Mouse (Mus musculus): Measurements from ENCODE around the gene Agpat3. TPM values are rescaled to one million over a fixed set of nuclear protein-coding genes. Genes with fewer than 3 reads are reported as not detected.

The Agpat3 gene
- total RNA-seq, 2 experiments from 2014 or later = 258 to 259 TPM

DNA sequence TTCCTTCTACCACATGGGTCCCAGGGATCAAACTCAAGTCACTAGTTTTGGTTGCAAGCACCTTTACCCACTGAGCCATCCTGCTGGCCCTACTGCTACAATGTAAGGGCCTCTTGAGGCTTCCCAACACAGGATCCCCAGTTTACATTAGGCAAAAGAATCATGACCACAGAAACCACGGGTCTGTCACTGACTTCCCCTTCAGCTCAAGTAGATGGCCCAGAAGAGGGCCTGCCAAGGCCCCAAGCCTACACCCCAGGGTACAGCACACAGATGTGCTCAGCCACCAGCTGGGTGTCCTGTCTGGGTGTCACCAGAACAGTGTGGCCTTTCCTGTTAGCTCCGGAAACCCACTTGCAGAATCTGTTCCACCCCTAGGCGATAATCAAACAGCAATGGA is 87.6 kb downstream of the Agpat3 start:
- DNase-seq (ENCODE audit: low spot score in 2 of 2) = no peak

DNA sequence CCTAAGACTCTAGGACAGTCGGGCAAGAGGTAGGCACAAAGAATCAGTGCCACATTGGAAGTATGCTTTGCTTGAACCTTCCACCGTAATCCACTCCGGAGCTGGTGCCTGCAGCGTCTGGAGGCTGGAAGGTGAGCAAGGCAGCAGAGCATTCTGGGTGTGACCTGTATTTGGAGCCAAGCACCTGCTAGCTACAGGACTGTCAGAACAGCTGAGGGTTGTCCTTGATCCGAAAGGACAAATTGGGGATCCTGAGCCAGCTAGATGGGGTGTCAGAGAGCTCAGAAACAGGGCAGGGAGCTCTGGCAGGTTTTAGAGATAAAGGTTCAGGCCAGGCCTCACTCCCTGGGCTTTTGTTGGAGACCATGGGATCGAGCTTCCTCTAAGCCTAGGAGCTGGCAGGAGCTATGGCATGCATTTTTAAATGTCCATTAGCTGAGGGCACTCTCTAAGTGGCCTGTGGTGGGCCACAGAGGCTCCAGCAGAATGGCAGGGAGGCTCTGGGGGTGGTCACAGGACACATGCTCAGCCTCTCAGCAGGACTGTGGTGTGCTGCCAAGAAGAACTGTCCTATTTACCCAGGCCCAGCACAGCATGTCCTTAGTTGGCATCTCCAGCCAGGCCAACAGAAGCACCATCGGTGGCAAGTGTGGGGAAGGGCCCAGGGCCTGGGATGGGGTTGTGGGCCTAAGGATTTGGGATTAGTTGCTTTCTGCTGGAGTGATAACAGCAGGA is 91.2 kb downstream of the Agpat3 start:
- DNase-seq (ENCODE audit: low spot score in 2 of 2) = no peak

DNA sequence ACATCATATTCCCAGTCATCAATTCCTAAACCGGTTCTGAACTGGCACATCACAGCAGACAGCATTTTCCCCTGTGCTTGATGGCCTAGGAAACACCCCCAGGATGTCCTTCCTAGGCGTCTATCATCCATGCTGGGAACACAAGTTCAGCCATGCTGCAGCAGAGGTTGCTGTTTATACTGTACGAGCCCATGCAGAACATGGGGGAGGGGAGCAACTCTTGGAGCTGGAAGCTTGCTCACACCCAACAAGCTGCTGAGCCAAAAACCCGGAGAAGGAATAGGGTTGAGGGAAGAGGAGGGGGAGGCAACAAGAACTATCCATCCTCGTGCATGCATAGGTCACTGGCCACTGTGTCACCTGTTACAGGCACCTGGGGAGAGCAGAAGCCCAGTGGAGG is 92.0 kb downstream of the Agpat3 start:
- DNase-seq (ENCODE audit: low spot score in 2 of 2) = no peak

DNA sequence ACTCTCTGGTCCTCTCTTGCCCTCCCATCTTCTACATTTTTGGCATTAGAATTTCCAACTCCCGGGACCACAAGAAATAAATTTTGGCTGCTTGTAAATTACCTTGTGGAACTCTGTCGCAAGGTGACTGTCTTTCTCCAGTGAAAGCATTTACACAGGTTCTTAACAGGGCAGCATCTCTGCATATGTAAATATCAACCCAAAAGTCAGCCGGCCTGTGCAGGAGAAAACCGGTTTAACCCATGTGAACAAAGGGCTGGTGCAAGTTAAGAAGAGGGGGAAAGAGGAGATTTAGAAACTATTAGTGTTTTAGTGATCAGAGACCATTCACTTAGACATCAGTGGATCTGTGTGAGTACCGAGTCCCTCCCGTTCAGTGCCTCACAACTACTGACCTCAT is 92.6 kb downstream of the Agpat3 start:
- no peak for DNase-seq (ENCODE audit: low spot score in 2 of 2)

DNA sequence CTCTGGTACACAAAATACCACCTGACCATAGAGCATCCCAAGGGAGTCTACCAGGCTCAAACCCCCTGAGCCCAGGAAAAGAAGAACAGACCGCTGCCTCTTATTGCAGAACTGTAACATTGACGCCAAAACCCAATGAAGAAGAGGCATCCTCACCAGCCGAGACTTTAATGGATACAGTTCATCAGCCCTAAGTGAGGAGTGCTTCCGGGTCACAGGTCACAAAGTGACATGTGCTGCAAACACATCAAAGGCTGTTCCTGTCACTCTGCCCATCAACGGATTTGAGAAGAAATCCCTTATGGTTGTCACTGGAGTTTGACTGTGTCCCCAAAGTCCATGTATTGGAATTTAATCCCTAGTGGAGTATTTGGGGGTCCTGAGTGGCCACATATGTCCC is 93.1 kb downstream of the Agpat3 start:
- DNase-seq (ENCODE audit: low spot score in 2 of 2) = no peak

DNA sequence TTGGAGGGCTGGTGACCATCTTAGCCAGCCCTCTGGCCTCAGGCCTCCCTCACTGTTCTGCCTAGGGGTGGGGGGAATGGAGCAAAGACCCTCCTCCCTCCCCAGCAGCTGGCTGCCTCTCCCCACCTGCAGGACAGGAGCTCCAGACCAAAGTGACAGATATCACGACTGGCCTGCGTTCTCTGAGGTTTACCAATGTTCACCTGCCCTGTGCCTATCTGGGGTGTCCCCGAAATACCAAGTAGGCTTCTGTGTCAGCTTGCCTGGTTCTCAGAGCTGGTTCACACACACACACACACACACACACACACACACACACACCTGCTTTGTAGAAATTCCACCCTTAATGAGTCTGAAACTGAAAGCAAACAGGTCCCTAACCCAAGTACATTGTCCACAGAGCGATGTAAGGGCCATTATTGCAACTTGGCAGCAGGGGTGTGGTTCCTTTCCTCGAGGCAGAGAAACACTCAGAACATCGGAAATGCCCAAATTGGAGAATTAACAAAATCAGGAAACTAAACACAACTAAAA is 94.1 kb downstream of the Agpat3 start:
- no peak for DNase-seq (ENCODE audit: low spot score in 2 of 2)

DNA sequence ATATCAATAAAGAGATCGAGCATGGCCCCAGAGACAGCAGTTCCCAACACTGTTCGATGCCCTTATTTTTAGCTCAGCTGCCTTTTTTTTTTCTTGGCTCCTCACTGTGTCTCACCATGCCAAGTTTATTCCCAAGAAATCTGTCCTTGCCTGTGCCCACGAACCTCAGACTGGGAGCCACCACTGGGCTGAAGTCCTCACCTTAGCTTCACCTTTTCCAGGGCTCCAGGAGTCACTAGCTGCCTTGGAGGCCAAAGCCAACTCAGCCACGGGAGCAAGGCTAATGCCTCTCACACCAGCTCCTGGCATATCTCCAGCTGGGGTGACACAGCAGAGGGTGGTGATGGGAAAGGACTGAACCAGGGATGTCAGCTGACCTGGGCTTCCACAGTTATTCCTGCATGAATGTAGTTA is 96.6 kb downstream of the Agpat3 start:
- no peak for DNase-seq (ENCODE audit: low spot score in 2 of 2)

DNA sequence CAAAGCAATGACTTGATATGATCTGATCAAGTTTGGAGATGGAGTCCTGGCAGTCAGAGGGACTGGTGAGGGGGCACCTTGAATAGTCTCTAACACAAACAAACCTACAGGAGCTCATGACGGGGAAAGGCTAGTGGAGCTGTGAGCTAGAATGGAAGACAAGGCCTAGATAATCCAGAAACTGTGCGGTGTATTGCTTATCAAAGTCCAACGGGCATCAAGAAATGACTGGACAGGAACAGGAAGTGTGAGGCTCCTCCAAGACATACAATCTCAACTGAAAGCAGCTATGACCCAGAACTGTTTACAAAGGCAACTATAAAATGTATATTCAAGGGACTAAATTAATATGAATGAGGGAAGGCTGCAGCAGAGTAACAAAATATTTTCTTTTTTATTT is 105.1 kb downstream of the Agpat3 start:
- DNase-seq (ENCODE audit: low spot score in 2 of 2) = no peak

DNA sequence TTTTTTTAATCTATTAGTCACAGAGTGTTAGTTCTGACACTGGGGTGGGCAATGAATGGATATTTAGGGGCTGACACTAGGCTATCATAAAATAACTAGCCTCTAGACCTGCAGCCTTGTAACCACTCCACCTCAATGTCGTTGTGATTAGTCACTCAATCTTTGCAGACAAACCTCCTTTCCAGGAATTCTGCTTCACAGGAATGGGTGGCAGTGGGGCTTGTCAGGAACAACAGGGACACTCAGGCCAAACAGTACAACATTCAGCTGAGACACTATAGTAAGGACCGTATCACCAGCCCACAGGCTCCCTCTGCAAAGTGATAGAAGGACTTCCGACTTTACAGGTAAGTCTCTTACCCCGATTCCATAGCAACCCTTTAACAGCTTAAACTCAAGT is 105.6 kb downstream of the Agpat3 start:
- no peak for DNase-seq (ENCODE audit: low spot score in 2 of 2)

DNA sequence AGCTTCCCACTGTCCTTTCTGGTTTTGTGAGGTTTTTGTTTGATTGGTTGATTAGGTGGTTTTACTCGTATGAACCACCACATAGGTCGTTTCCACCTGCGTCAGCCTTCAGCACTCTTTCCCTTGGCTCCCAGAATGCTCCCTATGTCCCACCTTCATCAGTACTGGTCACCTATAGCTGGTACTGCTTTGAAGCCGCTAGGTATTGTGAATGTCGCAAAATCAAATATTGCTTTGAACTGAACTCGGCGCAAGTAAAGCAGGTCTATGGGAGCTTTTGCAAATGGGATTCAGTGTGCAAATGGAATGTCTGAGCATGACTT is 107.1 kb downstream of the Agpat3 start:
- DNase-seq (ENCODE audit: low spot score in 2 of 2) = no peak

DNA sequence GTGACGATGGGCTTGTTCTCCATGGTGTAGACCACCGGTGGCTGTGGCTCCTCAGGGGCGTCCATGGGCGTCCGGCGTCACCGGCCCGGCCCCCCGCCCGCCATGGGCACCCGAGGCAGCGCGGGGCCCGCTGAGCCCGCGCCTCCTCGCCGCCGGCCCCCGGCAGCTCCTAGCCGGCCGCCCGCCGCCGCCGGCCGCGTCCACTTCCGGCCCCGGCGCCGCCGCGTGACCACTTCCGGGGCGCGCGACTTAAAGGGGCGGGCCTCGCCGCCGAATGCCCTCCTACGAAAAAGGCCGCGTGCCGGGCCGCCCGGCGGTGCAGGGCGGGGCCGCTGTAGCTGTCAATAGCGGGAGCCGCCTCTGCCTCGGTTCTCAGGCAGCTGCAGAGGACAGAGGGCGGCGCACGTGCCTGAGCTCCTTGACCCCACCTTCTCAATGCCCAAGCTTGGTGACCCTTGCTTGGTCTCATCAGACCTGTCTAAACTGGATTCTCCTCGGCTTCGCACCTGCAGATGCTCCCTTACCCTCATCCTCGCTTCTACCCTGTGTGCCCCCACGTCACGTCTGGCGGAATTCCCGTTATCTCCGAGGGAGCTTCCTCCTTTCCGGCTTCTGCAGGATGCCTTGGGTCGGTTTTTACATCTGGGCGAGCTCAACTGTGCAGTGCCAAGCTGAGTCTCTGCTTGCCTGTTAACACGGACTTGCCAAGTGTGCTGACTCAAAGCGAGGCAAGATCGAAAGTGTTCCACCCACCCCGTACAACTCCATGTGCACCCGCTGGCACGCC is 107.7 kb downstream of the Agpat3 start, which contains the start of gene Trappc10:
Trappc10 (minus strand) TSS at position 204 of the 787 bp plus-strand sequence.
- DNase-seq (ENCODE audit: low spot score in 2 of 2) = peak; percentile 82 to 86

DNA sequence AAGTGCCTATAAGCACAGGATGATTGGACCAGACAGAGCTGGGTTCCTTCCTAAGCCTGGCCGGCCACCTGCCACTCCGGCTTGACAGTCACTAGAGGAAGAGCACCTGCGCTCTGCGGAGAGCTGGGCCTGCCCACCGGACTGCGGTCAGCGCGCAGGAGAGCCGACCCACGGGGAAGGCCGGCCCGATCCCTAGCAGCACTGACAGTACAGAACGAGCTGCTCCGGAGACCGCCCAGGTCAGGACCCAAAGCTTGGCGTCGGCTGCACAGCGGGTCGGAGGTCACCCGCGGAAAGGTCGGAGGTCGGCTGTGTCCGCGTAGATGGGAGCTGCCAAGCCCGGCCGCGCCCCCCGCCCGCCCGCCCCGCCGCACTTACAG is 108.2 kb downstream of the Agpat3 start:
- peak in 1 of 2 experiments; percentile 34 for DNase-seq (ENCODE audit: low spot score in 2 of 2)

DNA sequence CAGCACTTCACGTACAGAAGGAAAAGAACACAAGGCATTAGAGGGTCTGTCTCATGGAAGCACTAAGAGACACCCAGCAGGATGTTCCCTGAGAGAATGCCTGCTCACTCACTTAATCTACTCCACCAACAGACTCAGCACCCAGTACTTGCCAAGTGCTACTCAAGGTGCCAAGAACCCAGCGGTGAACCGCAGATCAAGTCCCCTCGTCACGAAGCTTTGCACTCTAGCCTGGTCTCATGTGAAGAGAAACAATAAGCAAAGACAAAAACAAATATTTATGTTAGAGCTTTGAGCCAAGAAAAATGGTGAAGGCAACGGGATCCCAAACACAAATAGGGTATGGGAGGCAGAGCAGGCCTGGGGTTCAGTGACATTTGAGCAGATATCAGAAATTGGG is 113.4 kb downstream of the Agpat3 start:
- DNase-seq (ENCODE audit: low spot score in 2 of 2) = no peak

DNA sequence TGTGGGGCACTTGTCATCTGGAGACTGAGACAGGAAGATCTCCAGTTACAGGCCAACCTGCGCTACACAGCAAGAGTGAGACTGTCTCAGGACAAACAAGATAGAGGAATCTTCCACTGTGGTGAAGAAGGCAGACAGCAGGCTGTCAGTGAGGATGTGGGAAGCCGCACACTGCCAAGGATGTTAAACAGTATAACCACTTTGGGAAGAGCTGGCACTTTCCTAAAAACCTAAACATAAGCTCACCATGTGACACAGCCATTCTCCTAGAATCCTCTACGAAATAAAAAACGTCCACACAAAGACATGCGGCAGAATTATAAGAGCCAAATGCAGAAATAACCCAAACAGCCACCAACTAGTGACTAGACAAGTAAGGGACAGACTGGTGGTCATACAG is 114.0 kb downstream of the Agpat3 start:
- no peak for DNase-seq (ENCODE audit: low spot score in 2 of 2)

DNA sequence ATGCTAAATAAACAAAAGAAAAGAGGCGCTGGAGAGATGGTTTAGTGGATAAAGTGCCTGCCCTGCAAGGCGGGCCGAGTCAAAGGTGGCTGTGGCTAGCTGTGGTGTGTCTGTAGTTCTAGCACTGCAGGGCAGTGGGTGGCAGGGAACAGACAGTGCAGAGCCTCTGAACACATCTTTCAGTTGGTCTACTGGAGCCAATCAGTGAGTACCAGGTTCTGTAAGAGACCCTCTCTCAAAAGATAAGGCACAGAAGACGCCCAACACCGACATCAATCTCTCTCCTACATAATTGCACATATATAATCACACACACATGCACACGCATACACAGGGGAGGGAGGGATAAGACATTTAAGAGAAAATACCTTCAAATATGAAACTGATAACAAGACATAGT is 114.5 kb downstream of the Agpat3 start:
- DNase-seq (ENCODE audit: low spot score in 2 of 2) = no peak

DNA sequence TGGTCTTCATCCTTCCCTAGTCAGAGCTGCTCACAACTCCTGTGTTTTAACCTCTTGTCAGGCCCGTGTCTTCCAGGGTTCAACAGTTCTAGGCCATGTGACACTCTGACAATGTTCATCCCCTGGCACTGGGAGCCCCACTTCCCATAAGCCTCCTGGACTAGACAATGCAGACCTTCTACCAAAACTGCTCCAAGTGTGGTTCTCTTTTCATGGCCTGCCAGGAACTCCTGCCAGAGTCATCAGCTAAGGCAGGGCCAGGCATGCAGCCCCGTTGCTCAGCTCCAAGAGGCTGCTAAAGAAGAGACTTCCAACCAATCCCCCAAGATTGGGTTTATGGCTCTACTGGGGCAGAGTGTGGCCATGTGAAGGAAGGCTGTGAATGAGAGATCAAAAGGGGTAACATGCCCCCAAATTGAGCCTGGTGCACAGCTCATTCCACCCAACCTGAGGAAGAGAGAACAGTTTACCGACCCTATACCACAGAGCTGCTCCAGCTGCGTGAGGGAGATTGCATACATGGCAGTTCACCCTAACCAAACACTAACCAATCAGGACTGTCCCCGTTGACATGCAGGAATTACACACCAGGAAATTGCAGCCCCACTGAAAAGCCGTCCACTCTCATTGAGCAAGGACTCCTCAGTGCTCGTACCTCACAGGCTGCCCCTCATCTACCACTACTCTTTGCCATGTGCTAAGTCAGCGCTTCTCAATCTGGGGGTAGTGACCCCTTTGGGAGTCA is 115.2 kb downstream of the Agpat3 start:
- DNase-seq (ENCODE audit: low spot score in 2 of 2) = no peak

DNA sequence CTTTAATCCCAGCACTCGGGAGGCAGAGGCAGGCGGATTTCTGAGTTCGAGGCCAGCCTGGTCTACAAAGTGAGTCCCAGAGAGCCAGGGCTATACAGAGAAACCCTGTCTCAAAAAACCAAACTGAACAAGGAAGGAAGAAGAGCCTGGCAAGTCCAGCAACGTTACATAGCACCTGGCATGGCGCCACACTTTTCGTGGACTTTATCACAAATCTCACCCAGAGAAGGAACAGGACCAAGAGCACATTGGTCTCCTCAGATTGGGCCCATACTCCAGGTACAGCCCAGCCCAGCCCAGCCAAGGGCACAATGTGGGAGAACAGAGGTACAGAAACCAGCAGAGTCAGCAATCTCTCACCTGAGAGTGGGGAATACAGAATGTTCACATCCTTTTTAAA is 118.5 kb downstream of the Agpat3 start:
- no peak for DNase-seq (ENCODE audit: low spot score in 2 of 2)

DNA sequence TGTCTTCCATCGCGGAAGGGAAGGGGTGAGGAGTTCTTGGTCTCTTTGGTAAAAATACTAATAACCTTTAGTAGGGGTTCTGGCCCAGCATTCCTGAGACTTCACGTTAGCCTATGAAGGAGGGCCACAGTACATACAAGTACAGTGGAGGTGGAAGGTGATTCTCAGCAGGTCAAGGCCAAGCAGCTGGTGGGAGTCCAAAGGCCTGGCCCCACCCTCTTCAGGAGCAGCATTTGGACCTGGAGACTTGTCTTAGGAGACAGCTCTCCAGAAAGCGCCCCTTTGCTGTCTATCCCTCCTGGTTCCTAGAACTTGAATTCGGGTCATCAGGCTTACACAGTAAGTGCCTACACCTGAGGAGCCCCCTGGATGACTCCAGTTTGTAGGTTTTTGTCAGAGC is 119.1 kb downstream of the Agpat3 start:
- no peak for DNase-seq (ENCODE audit: low spot score in 2 of 2)

DNA sequence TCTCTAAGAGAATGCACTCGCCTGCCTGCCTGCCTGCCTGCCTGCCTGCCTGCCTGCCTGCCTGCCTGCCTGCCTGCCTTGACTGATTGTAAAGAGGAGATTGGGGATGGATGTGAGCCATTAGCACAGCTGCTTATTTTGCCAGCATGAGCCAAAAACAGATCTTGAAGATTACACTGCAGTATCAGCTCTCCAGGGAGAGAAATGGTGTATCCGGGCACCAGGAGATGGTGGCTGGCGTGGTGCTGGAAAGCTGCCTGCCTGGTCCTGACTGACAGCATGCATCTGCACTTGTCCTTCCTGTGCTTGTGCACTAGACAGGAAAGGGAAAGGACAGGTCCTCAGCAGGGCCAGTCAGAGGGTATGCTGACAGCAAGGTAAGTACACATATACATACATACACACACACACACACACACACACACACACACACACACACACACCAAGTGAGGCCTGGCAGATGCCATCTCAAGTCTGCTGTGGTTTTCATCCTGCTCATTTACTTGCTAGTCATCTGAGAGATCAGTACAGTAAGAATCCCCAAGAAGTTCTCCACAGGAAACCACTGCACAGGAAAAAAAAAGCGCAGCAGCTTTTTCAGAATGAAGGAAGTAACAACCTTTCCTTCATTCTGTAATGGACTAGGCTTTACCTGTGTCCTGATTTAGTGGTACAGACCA is 119.8 kb downstream of the Agpat3 start:
- DNase-seq (ENCODE audit: low spot score in 2 of 2) = no peak

DNA sequence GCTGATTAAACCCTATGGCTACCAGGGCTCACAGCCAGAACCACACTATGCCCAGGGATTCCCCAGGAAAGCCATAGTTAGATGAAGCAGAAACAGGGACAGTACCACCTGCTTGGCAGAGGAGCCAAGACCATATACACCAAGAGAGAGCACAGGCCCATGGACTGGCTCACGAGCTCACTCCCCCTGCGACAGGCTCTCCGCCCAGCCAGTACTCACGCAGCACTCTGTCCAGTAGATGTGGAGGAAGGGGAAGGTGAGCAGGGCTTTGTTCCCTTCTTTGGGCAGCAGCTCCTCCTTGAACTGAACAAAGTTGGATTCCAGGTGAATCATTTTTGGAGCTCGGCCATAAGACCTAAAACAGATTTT is 123.7 kb downstream of the Agpat3 start:
- DNase-seq (ENCODE audit: low spot score in 2 of 2) = no peak

DNA sequence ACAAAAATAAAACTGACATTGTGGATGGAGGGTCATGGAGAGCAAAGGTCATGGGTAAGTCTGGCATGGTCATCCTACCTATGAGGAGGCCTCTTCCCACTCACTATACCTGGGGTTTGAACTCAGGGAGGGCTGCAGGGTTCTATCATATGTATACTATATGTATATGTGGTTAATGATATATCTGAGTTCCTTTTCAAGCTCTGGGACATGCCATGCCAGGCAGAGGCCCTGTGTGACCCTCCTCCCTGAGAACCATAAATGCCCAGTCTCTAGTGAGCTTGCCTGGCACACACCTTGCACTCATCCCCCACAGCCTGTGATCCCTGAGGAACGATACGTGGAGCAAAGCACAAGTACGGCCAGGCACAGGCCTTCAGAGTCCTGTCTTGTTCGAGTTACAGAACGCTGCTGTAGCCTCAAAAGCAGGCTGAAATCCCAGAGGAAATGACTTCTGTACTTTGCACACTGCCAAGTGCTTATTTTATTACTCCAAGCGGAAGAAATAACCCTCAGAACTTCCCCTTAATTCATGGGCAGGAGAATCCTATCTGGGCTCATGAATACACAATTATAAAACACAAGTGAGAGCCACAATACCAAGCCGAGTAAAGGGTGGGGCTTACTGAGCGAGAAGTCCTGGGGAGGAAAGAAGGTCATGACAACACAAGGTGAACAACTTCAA is 124.3 kb downstream of the Agpat3 start:
- DNase-seq (ENCODE audit: low spot score in 2 of 2) = no peak
